Mouse (Mus musculus): ENCODE results near the gene Olfr130. TPM values are rescaled to one million over a fixed set of nuclear protein-coding genes. Genes with fewer than 3 reads are reported as not detected.

Olfr130 gene
- total and polyA plus RNA-seq, 3 experiments = not detected

DNA sequence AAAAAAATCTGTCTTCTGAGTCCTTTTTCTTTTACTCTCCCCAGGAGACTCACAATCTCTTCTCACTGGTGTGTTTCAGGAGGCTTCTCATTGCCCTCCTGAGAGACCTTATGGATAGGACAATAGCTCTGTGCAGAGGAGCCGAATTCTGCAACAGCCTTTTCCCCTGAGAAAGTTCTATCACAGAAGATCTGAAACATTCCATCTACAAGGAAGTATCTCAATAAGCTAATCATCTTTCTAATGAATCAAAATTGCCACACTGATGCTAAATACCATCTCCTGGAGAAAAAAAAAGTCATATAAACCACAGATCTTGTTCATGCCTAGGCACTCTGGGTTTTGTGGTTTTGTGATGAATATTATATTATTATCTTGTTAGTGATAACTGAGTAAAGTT lies 3.7 kb upstream of the Olfr130 start, which contains the start of gene Olfr129:
Olfr129 (minus strand) TSS at position 101 of the 400 bp plus-strand sequence.
- TF ChIP-seq SMC3 (IDR thresholded peaks at IDR 0.05; ENCODE audit: low read depth, low read length) (no peak), HCFC1 (IDR thresholded peaks at IDR 0.05; ENCODE audit: low read depth, low read length) (no peak), TCF12 (IDR thresholded peaks at IDR 0.05; ENCODE audit: low read depth, low read length) (no peak), BHLHE40 (IDR thresholded peaks at IDR 0.05; ENCODE audit: low read depth, low read length) (no peak), MXI1 (IDR thresholded peaks at IDR 0.05; ENCODE audit: low read depth, low read length) (no peak), ETS1 (conservative IDR thresholded peaks at IDR 0.05; ENCODE audit: low read depth, low read length) (no peak), SIN3A (IDR thresholded peaks at IDR 0.05; ENCODE audit: low read length) (no peak), E2F4 (IDR thresholded peaks at IDR 0.05; ENCODE audit: insufficient replicate concordance, low read depth, low read length) (no peak), MAFK (IDR thresholded peaks at IDR 0.05; ENCODE audit: insufficient replicate concordance, low read length) (no peak), NRF1 (IDR thresholded peaks at IDR 0.05; ENCODE audit: low read depth, low read length) (no peak), IRF4 (IDR thresholded peaks at IDR 0.05; ENCODE audit: low read depth, low read length) (no peak)
- Histone ChIP-seq H3K9ac (ENCODE audit: insufficient read depth, low read depth) (no peak within 1 kb of the TSS), H3K36me3 (replicated peaks in 1 of 2; ENCODE audit: control insufficient read depth in 1 of 2, insufficient read depth in 1 of 2, low read length in 1 of 2) (no peaks in the 10 kb centered on the region), H3K27me3 (replicated peaks) (no peaks in the 10 kb centered on the region), H3K4me2 (ENCODE audit: insufficient read depth, low read depth, poor library complexity, severe bottlenecking) (no peak within 1 kb of the TSS), H3K9me3 (replicated peaks; ENCODE audit: low read length) (peaks cover 11% of the 10 kb centered on the region), H3K27ac (ENCODE audit: insufficient read depth, low read depth) (no peak within 1 kb of the TSS), H3K79me2 (replicated peaks; ENCODE audit: control insufficient read depth, extremely low read depth, insufficient read depth, poor library complexity, severe bottlenecking) (no peaks in the 10 kb centered on the region), H3K4me1 (ENCODE audit: control insufficient read depth in 1 of 2, insufficient read depth in 2 of 2) (no peaks in the 10 kb centered on the region), H3K4me3 (replicated peaks in 1 of 3; ENCODE audit: low read depth in 2 of 3, low read length in 2 of 3, poor library complexity in 1 of 3) (no peak within 1 kb of the TSS)
- DNase-seq (ENCODE audit: extremely low read depth) = no peak
- dilution Hi-C loops (cut with MboI; ENCODE audit: extremely low pct_ligation_motif_present, extremely low pct_unique_long_range_greater_than_20kb, low sequenced_read_pairs) (no loop called here), in situ Hi-C loops (cut with MboI; ENCODE audit: low pct_ligation_motif_present, low pct_unique_long_range_greater_than_20kb, low sequenced_read_pairs) (no loop called here)

DNA sequence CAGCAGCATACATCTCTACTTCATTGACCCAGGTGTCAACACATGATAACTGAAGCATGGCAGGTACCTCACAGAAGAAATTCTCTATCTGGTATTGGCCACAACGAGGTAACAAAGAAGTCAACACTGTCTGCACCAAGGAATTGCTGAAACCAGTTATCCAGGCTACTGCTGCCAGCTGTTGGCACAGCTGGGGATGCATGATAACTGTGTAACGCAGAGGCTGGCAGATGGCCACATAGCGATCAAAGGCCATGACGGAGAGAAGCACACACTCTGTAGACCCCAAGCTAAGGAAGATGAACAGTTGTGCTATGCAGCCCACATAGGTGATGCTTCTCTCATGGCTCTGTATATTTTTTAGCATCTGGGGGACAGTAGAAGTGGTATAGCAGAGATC lies 18.6 kb downstream of the Olfr130 start:
- DNase-seq (ENCODE audit: extremely low read depth) = no peak
- Histone ChIP-seq H3K4me1 (ENCODE audit: control insufficient read depth in 1 of 2, insufficient read depth in 2 of 2) (no peaks in the 10 kb centered on the region), H3K4me2 (ENCODE audit: insufficient read depth, low read depth, poor library complexity, severe bottlenecking) (no peak overlapping the region), H3K36me3 (replicated peaks in 1 of 2; ENCODE audit: control insufficient read depth in 1 of 2, insufficient read depth in 1 of 2, low read length in 1 of 2) (no peaks in the 10 kb centered on the region), H3K9ac (ENCODE audit: insufficient read depth, low read depth) (no peak overlapping the region), H3K4me3 (replicated peaks in 1 of 3; ENCODE audit: low read depth in 2 of 3, low read length in 2 of 3, poor library complexity in 1 of 3) (no peak overlapping the region), H3K27me3 (replicated peaks) (no peaks in the 10 kb centered on the region), H3K79me2 (replicated peaks; ENCODE audit: control insufficient read depth, extremely low read depth, insufficient read depth, poor library complexity, severe bottlenecking) (no peaks in the 10 kb centered on the region), H3K27ac (ENCODE audit: insufficient read depth, low read depth) (no peak overlapping the region), H3K9me3 (replicated peaks; ENCODE audit: low read length) (peaks cover 32% of the 10 kb centered on the region)
- in situ Hi-C loops (cut with MboI; ENCODE audit: low pct_ligation_motif_present, low pct_unique_long_range_greater_than_20kb, low sequenced_read_pairs) (no loop called here), dilution Hi-C loops (cut with MboI; ENCODE audit: extremely low pct_ligation_motif_present, extremely low pct_unique_long_range_greater_than_20kb, low sequenced_read_pairs) (no loop called here)
- TF ChIP-seq BHLHE40 (IDR thresholded peaks at IDR 0.05; ENCODE audit: low read depth, low read length) = no peak
- no peak for TF ChIP-seq ZKSCAN1 (IDR thresholded peaks at IDR 0.05; ENCODE audit: borderline replicate concordance, low read depth, low read length)
- no peak for TF ChIP-seq CHD1 (IDR thresholded peaks at IDR 0.05; ENCODE audit: low read depth, low read length)
- no peak for TF ChIP-seq IRF4 (IDR thresholded peaks at IDR 0.05; ENCODE audit: low read depth, low read length)
- TF ChIP-seq NRF1 (IDR thresholded peaks at IDR 0.05; ENCODE audit: low read depth, low read length) = no peak
- no peak for TF ChIP-seq ZC3H11A (IDR thresholded peaks at IDR 0.05; ENCODE audit: low read depth, low read length)
- TF ChIP-seq MAFK (IDR thresholded peaks at IDR 0.05; ENCODE audit: insufficient replicate concordance, low read length) = no peak
- no peak for TF ChIP-seq TBP (conservative IDR thresholded peaks at IDR 0.05; ENCODE audit: low read depth, low read length)
- TF ChIP-seq GABPA (IDR thresholded peaks at IDR 0.05; ENCODE audit: insufficient replicate concordance, low read depth, low read length) = no peak
- TF ChIP-seq CTCF (conservative IDR thresholded peaks at IDR 0.05 in 1 of 2, IDR thresholded peaks at IDR 0.05 in 1 of 2; ENCODE audit: low read depth in 2 of 2, low read length in 2 of 2) = no peak
- no peak for TF ChIP-seq POLR2A (IDR thresholded peaks at IDR 0.05; ENCODE audit: low read depth, low read length)
- TF ChIP-seq TCF12 (IDR thresholded peaks at IDR 0.05; ENCODE audit: low read depth, low read length) = no peak
- TF ChIP-seq ZMIZ1 (IDR thresholded peaks at IDR 0.05; ENCODE audit: low read depth, low read length) = no peak
- TF ChIP-seq JUN (IDR thresholded peaks at IDR 0.05; ENCODE audit: insufficient read depth, low read depth, low read length) = no peak
- TF ChIP-seq PAX5 (IDR thresholded peaks at IDR 0.05; ENCODE audit: low read length) = no peak
- TF ChIP-seq KAT2A (IDR thresholded peaks at IDR 0.05; ENCODE audit: insufficient replicate concordance, low read length) = no peak
- TF ChIP-seq SIN3A (IDR thresholded peaks at IDR 0.05; ENCODE audit: low read length) = no peak
- no peak for TF ChIP-seq POLR2AphosphoS2 (IDR thresholded peaks at IDR 0.05; ENCODE audit: low read depth, low read length)
- TF ChIP-seq MEF2A (IDR thresholded peaks at IDR 0.05; ENCODE audit: borderline replicate concordance, low read depth, low read length) = no peak

All from CH12.LX (cell line).